Mouse (Mus musculus) cortical plate, adult 2 months (tissue): ENCODE results near the gene Sycp1. TPM values are rescaled to one million over a fixed set of nuclear protein-coding genes. Genes with fewer than 3 reads are reported as not detected.

Experiments used
- H3K27ac ChIP-seq: fragments of 200-500 bp; 2 replicates; pipeline ENCODE4 v1.5.1; 2012; ENCODE audit warnings: low read length, control low read depth, inconsistent platforms; ENCODE audit not compliant: insufficient read depth
- H3K4me1 ChIP-seq: fragments of 200-500 bp; 2 replicates; pipeline ENCODE4 v1.6.1; 2011; ENCODE audit warnings: low read length; ENCODE audit not compliant: control insufficient read depth, insufficient read depth
- H3K4me3 ChIP-seq: fragments of 200-500 bp; 2 replicates; pipeline ENCODE4 v1.5.1; 2011; ENCODE audit warnings: mild to moderate bottlenecking, low read length, control low read depth; ENCODE audit not compliant: insufficient read depth
- CTCF ChIP-seq: fragments of 200-500 bp; IDR thresholded peaks from 2 replicates; pipeline ENCODE4 v1.5.1; 2011; ENCODE audit warnings: mild to moderate bottlenecking, control low read depth, low read length; ENCODE audit not compliant: insufficient read depth; ENCODE audit errors: extremely low read depth
- POLR2A ChIP-seq: fragments of 200-500 bp; IDR thresholded peaks from 2 replicates; pipeline ENCODE4 v1.6.1; 2011; ENCODE audit warnings: mild to moderate bottlenecking, low read length, control low read depth; ENCODE audit not compliant: insufficient read depth; ENCODE audit errors: extremely low read depth
- polyA plus RNA-seq: library from polyadenylated mRNA; depleted of rRNA; stranded (reverse); fragments of >200 nt; gene quantifications from 2 replicates; pipeline ENCODE4 v1.2.3, GENCODE M21; 2012; rRNA removed

Sycp1 gene
- polyA plus RNA-seq, 1 experiment, result not detected

GRCm38 (mm10) chr3:102773018-102773417 lies 162.9 kb downstream of the Sycp1 start:
- Histone ChIP-seq H3K4me1 (no peaks in the 10 kb centered on the region), H3K27ac (no peak overlapping the region), H3K4me3 (no peak overlapping the region)
- TF ChIP-seq POLR2A, result no peak
- no peak for TF ChIP-seq CTCF

Other genes starting within 250 kb of the Sycp1 start
- 89.2 and 108 TPM in 2 replicates for gene Tspan2, start 201.6 kb downstream of the Sycp1 start, polyA plus RNA-seq
- not detected in 2 replicates for gene Tshb, start 153.4 kb downstream of the Sycp1 start, polyA plus RNA-seq
- not detected in 2 replicates for gene Nr1h5, start 28.0 kb upstream of the Sycp1 start, polyA plus RNA-seq
- 35.4 and 35.5 TPM in 2 replicates for gene Sike1, start 59.6 kb upstream of the Sycp1 start, polyA plus RNA-seq
- 70.7 and 74.2 TPM in 2 replicates for gene Csde1, start 84.3 kb upstream of the Sycp1 start, polyA plus RNA-seq
- 32.6 and 35.1 TPM in 2 replicates for gene Nras, start 122.2 kb upstream of the Sycp1 start, polyA plus RNA-seq
- gene Ampd1, start 137.9 kb upstream of the Sycp1 start, polyA plus RNA-seq, result not detected in 2 replicates
- 0.33 and 0.44 TPM in 2 replicates for gene Dennd2c, start 166.5 kb upstream of the Sycp1 start, polyA plus RNA-seq
- 116 and 120 TPM in 2 replicates for gene Bcas2, start 235.6 kb upstream of the Sycp1 start, polyA plus RNA-seq